Mouse (Mus musculus) liver, adult 2 months (tissue): ENCODE data around the gene Pcdh15. TPM values are rescaled to one million over a fixed set of nuclear protein-coding genes. Genes with fewer than 3 reads are reported as not detected.

ENCODE experiments used
- DNase-seq: peaks from one replicate; pipeline ENCODE4 v3.0.0-alpha.2; 2011; ENCODE audit warnings: low read depth, low spot score; ENCODE audit errors: extremely low read depth
- H3K27ac ChIP-seq: fragments of 200-500 bp; replicated peaks from 2 replicates; pipeline ENCODE4 v1.5.1; 2012; ENCODE audit warnings: low read depth, mild to moderate bottlenecking, control low read depth, inconsistent platforms, low read length; ENCODE audit not compliant: insufficient read depth
- H3K27me3 ChIP-seq: fragments of 200-500 bp; 2 replicates; pipeline ENCODE4 v1.6.1; 2012; ENCODE audit warnings: mild to moderate bottlenecking, moderate library complexity, low read length, inconsistent platforms; ENCODE audit not compliant: control insufficient read depth, insufficient read depth
- H3K36me3 ChIP-seq: fragments of 200-500 bp; 2 replicates; pipeline ENCODE4 v1.6.1; 2012; ENCODE audit warnings: low read length, inconsistent platforms; ENCODE audit not compliant: control insufficient read depth, insufficient read depth
- H3K4me1 ChIP-seq: fragments of 200-500 bp; 2 replicates; pipeline ENCODE4 v1.6.1; 2011; ENCODE audit warnings: low read length; ENCODE audit not compliant: control insufficient read depth, insufficient read depth
- H3K4me3 ChIP-seq: fragments of 200-500 bp; 2 replicates; pipeline ENCODE4 v1.5.1; 2011; ENCODE audit warnings: low read depth, mild to moderate bottlenecking, control low read depth, low read length, moderate library complexity; ENCODE audit not compliant: insufficient read depth
- H3K79me2 ChIP-seq: fragments of 200-500 bp; 2 replicates; pipeline ENCODE4 v1.6.1; 2012; ENCODE audit warnings: inconsistent platforms, mild to moderate bottlenecking, low read length, moderate library complexity; ENCODE audit not compliant: control insufficient read depth, insufficient read depth
- H3K9ac ChIP-seq: fragments of 200-500 bp; 2 replicates; pipeline ENCODE4 v1.6.1; 2012; ENCODE audit warnings: low read depth, mild to moderate bottlenecking, control low read depth, inconsistent platforms, low read length
- CTCF ChIP-seq: fragments of 200-500 bp; IDR thresholded peaks from 2 replicates; pipeline ENCODE4 v1.5.1; 2011; ENCODE audit warnings: low read depth, low read length, control low read depth
- POLR2A ChIP-seq: fragments of 200-500 bp; IDR thresholded peaks from 2 replicates; pipeline ENCODE4 v1.6.1; 2011; ENCODE audit warnings: low read length, control low read depth; ENCODE audit not compliant: insufficient read depth; ENCODE audit errors: extremely low read depth
- WGBS: fragments of 180-500 bp; shearing (Covaris S2); methylation state at CpG from one replicate; pipeline ENCODE4 v1.1.7; 2018; 5-methylcytosine and 5-hydroxymethylcytosine counted together
- polyA plus RNA-seq: library from polyadenylated mRNA; depleted of rRNA; stranded (reverse); fragments of >200 nt; gene quantifications from 2 replicates; pipeline ENCODE4 v1.2.3, GENCODE M21; 2012
- total RNA-seq: library from RNA; depleted of rRNA; stranded (reverse); fragments of >200 nt; gene quantifications from 2 replicates; pipeline ENCODE4 v1.2.3, GENCODE M21; 2014

Pcdh15 gene
- total and polyA plus RNA-seq, 2 experiments = 0.04 to 0.09 TPM

- Histone ChIP-seq H3K9ac (no peak overlapping the region), H3K79me2 (no peaks in the 10 kb centered on the region), H3K4me3 (no peak overlapping the region), H3K4me1 (no peaks in the 10 kb centered on the region), H3K27ac (no peak overlapping the region), H3K36me3 (no peaks in the 10 kb centered on the region), H3K27me3 (no peaks in the 10 kb centered on the region)
- no peak for TF ChIP-seq POLR2A
- no peak for TF ChIP-seq CTCF
- 82% methylated on average over 8 of the region's 8 CpGs for WGBS
- DNase-seq = no peak
These were observed 1304.0 kb downstream of the Pcdh15 start for GRCm38 (mm10) chr10:74403111-74403510.

- Histone ChIP-seq H3K4me3 (no peak overlapping the region), H3K27ac (no peak overlapping the region), H3K27me3 (no peaks in the 10 kb centered on the region), H3K4me1 (no peaks in the 10 kb centered on the region), H3K36me3 (no peaks in the 10 kb centered on the region), H3K9ac (no peak overlapping the region), H3K79me2 (no peaks in the 10 kb centered on the region)
- no peak for TF ChIP-seq CTCF
- TF ChIP-seq POLR2A = no peak
- no peak for DNase-seq
- WGBS = 62% methylated on average over 3 of the region's 3 CpGs
These were observed 1314.9 kb downstream of the Pcdh15 start for GRCm38 (mm10) chr10:74414021-74414420.

GRCm38 (mm10) chr10:74414945-74415344 lies 1315.8 kb downstream of the Pcdh15 start:
- DNase-seq = no peak
- H3K9ac ChIP-seq = no peak overlapping the region
- no peaks in the 10 kb centered on the region for H3K27me3 ChIP-seq
- no peak overlapping the region for H3K27ac ChIP-seq
- no peaks in the 10 kb centered on the region for H3K79me2 ChIP-seq
- no peak for TF ChIP-seq POLR2A
- no peak for TF ChIP-seq CTCF
- no peaks in the 10 kb centered on the region for H3K4me1 ChIP-seq
- no peak overlapping the region for H3K4me3 ChIP-seq
- no peaks in the 10 kb centered on the region for H3K36me3 ChIP-seq
- WGBS = 80% methylated on average over 1 of the region's 1 CpGs

GRCm38 (mm10) chr10:74415359-74415758 lies 1316.2 kb downstream of the Pcdh15 start:
- no peak overlapping the region for H3K27ac ChIP-seq
- 75% methylated on average over 4 of the region's 4 CpGs for WGBS

GRCm38 (mm10) chr10:74415949-74416348 lies 1316.8 kb downstream of the Pcdh15 start:
- H3K9ac ChIP-seq = no peak overlapping the region
- no peak for DNase-seq
- 90% methylated on average over 10 of the region's 10 CpGs for WGBS
- no peak overlapping the region for H3K27ac ChIP-seq
- H3K4me1 ChIP-seq = no peaks in the 10 kb centered on the region
- TF ChIP-seq CTCF = no peak
- no peak for TF ChIP-seq POLR2A
- H3K27me3 ChIP-seq = no peaks in the 10 kb centered on the region
- H3K4me3 ChIP-seq = no peak overlapping the region
- H3K36me3 ChIP-seq = no peaks in the 10 kb centered on the region
- H3K79me2 ChIP-seq = no peaks in the 10 kb centered on the region

More at GRCm38 (mm10) chr10:74415359-74415758, 1316.2 kb downstream of the Pcdh15 start:
- no peak overlapping the region for H3K4me3 ChIP-seq
- H3K27me3 ChIP-seq = no peaks in the 10 kb centered on the region
- H3K79me2 ChIP-seq = no peaks in the 10 kb centered on the region
- no peaks in the 10 kb centered on the region for H3K4me1 ChIP-seq
- no peak for TF ChIP-seq POLR2A
- TF ChIP-seq CTCF = no peak
- no peak overlapping the region for H3K9ac ChIP-seq
- H3K36me3 ChIP-seq = no peaks in the 10 kb centered on the region
- DNase-seq = no peak

- Histone ChIP-seq H3K79me2 (no peaks in the 10 kb centered on the region), H3K9ac (no peak overlapping the region), H3K36me3 (no peaks in the 10 kb centered on the region), H3K27me3 (no peaks in the 10 kb centered on the region), H3K27ac (no peak overlapping the region), H3K4me1 (no peaks in the 10 kb centered on the region), H3K4me3 (no peak overlapping the region)
- no peak for DNase-seq
- 91% methylated on average over 11 of the region's 11 CpGs for WGBS
- TF ChIP-seq POLR2A = no peak
- no peak for TF ChIP-seq CTCF
These were observed 1350.9 kb downstream of the Pcdh15 start for GRCm38 (mm10) chr10:74450069-74450468.
